Mouse (Mus musculus) stomach, embryonic 14.5 days (tissue): ENCODE measurements around the gene Padi2. TPM values are rescaled to one million over a fixed set of nuclear protein-coding genes. Genes with fewer than 3 reads are reported as not detected.

ENCODE experiments used
- ATAC-seq: fragments of 200-750 bp; cut with Nextera tagmentation; 2 replicates; pipeline ENCODE4 v1.8.0; 2017; ENCODE audit warnings: low read depth, moderate TSS enrichment; ENCODE audit not compliant: insufficient number of reproducible peaks, insufficient read depth, low FRiP score
- H3K27ac ChIP-seq: fragments of 300-500 bp; sonication (generic); 2 replicates; pipeline ENCODE4 v1.5.1; 2014; ENCODE audit warnings: mild to moderate bottlenecking, low read length, moderate library complexity, mixed read lengths
- H3K27me3 ChIP-seq: fragments of 300-500 bp; sonication (generic); 2 replicates; pipeline ENCODE4 v1.6.1; 2014; ENCODE audit warnings: low read length, control low read depth, mixed read lengths; ENCODE audit not compliant: control insufficient read depth, insufficient read depth
- H3K36me3 ChIP-seq: fragments of 300-500 bp; sonication (generic); 2 replicates; pipeline ENCODE4 v1.6.1; 2014; ENCODE audit warnings: mild to moderate bottlenecking, control low read depth, low read length, moderate library complexity, mixed read lengths; ENCODE audit not compliant: control insufficient read depth, insufficient read depth
- H3K4me1 ChIP-seq: fragments of 300-500 bp; sonication (generic); 2 replicates; pipeline ENCODE4 v1.6.1; 2014; ENCODE audit warnings: low read length, control low read depth, mixed read lengths; ENCODE audit not compliant: control insufficient read depth, insufficient read depth
- H3K4me2 ChIP-seq: fragments of 300-500 bp; sonication (generic); replicated peaks from 2 replicates; pipeline ENCODE4 v1.6.1; 2014; ENCODE audit warnings: low read depth, low read length, control low read depth
- H3K4me3 ChIP-seq: fragments of 300-500 bp; sonication (generic); 2 replicates; pipeline ENCODE4 v1.5.1; 2014; ENCODE audit warnings: low read depth, low read length, control low read depth
- H3K9ac ChIP-seq: fragments of 300-500 bp; sonication (generic); replicated peaks from 2 replicates; pipeline ENCODE4 v1.6.1; 2014; ENCODE audit warnings: low read depth, mild to moderate bottlenecking, control low read depth, low read length, moderate library complexity, mixed read lengths
- H3K9me3 ChIP-seq: fragments of 300-500 bp; sonication (generic); 2 replicates; pipeline ENCODE4 v1.6.1; 2016; ENCODE audit warnings: low read depth, low read length, control low read depth; ENCODE audit not compliant: control insufficient read depth
- WGBS: fragments of 180-500 bp; shearing (Covaris S2); extraction: QIAGEN DNeasy Blood & Tissue Kit; methylation state at CpG from one replicate; pipeline ENCODE4 v1.1.7; 2014; 5-methylcytosine and 5-hydroxymethylcytosine counted together
- polyA plus RNA-seq: library from polyadenylated mRNA; unstranded; fragments of >200 nt; fragmentation: Nextera tagmentation; extraction: Ambion mirVana; gene quantifications from 2 replicates; pipeline ENCODE4 v1.2.1, GENCODE M21; 2014

The Padi2 gene
- polyA plus RNA-seq, 1 experiment from 2014 or later, result 1.5 TPM

DNA sequence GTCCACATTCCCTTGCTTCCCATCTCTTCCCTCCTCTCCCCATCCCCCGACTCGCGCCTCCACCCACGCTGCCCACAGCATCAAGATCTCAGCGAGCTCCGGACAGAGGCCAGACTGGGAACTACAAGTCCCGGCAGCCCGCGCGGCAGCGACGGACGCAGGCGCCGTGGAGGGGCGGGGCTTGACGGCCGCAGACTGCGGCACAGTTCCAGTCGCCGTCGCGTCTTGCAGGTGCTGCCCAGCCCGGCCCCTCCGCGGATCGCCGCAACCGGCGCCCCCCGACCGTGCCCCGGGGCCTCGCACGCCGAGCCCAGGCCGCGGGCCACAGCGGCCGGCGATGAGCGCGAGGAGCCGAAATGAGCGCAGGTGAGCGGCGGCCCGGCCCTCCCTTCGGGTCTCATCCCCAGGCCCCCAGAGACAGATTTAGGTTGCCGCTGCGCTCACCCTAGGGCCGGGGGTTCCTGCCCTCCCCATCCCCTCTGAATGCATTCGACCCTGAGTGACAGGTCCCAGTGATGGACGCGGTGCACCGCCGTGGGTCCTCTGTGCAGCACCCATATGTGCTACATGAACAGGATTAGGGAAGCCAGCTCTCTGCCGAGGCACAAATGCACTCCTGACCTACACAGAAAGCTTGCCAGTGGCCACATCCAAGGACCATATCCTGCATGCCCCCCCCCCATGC is 80.7 kb downstream of the Padi2 start, which contains the start of gene Atp13a2:
Gene Atp13a2 (plus strand): TSS at position 163 of the 685 bp plus-strand sequence.
- Histone ChIP-seq H3K4me2 (peak within 1 kb of the TSS; percentile 83), H3K4me3 (peak within 1 kb of the TSS; percentile 89), H3K9me3 (no peaks in the 10 kb centered on the region), H3K9ac (peak within 1 kb of the TSS; percentile 84), H3K27me3 (no peaks in the 10 kb centered on the region), H3K27ac (no peak within 1 kb of the TSS), H3K36me3 (no peaks in the 10 kb centered on the region), H3K4me1 (peaks cover 13% of the 10 kb centered on the region; the same call in 1 of the 2 replicates)
- peak; percentile 85 for ATAC-seq
- WGBS, result under 1% methylated on average over 58 of the region's 58 CpGs

GRCm38 (mm10) chr4:140987476-140987875 is 81.3 kb downstream of the Padi2 start:
- H3K27ac ChIP-seq, result no peak overlapping the region
- no peak for ATAC-seq
- WGBS, result 28% methylated on average over 7 of the region's 7 CpGs

GRCm38 (mm10) chr4:140988706-140989290 is 82.7 kb downstream of the Padi2 start:
- Histone ChIP-seq H3K9me3 (no peaks in the 10 kb centered on the region), H3K4me2 (no peak overlapping the region), H3K4me1 (peaks cover 13% of the 10 kb centered on the region; the same call in 1 of the 2 replicates), H3K27ac (no peak overlapping the region), H3K36me3 (peaks cover 8% of the 10 kb centered on the region), H3K9ac (no peak overlapping the region), H3K27me3 (no peaks in the 10 kb centered on the region), H3K4me3 (no peak overlapping the region)
- ATAC-seq, result no peak
- 65% methylated on average over 7 of the region's 7 CpGs for WGBS

More at GRCm38 (mm10) chr4:140987476-140987875, 81.3 kb downstream of the Padi2 start:
- Histone ChIP-seq H3K4me1 (peaks cover 13% of the 10 kb centered on the region; the same call in 1 of the 2 replicates), H3K36me3 (no peaks in the 10 kb centered on the region), H3K9ac (peak overlapping the region; percentile 84), H3K27me3 (no peaks in the 10 kb centered on the region), H3K4me3 (peak overlapping the region; percentile 89), H3K4me2 (peak overlapping the region; percentile 83), H3K9me3 (no peaks in the 10 kb centered on the region)

GRCm38 (mm10) chr4:140989447-140989846 is 83.3 kb downstream of the Padi2 start:
- WGBS, result 94% methylated on average over 14 of the region's 14 CpGs
- Histone ChIP-seq H3K36me3 (peaks cover 15% of the 10 kb centered on the region), H3K27ac (no peak overlapping the region), H3K4me1 (peaks cover 13% of the 10 kb centered on the region; the same call in 1 of the 2 replicates), H3K9me3 (no peaks in the 10 kb centered on the region), H3K4me3 (no peak overlapping the region), H3K9ac (no peak overlapping the region), H3K4me2 (no peak overlapping the region), H3K27me3 (no peaks in the 10 kb centered on the region)
- ATAC-seq, result no peak

GRCm38 (mm10) chr4:140992215-140992614 is 86.1 kb downstream of the Padi2 start:
- H3K36me3 ChIP-seq, result peaks cover 37% of the 10 kb centered on the region
- no peak for ATAC-seq
- no peak overlapping the region for H3K27ac ChIP-seq
- WGBS, result 89% methylated on average over 20 of the region's 20 CpGs
- H3K4me2 ChIP-seq, result no peak overlapping the region
- H3K9me3 ChIP-seq, result no peaks in the 10 kb centered on the region
- H3K27me3 ChIP-seq, result no peaks in the 10 kb centered on the region
- H3K9ac ChIP-seq, result no peak overlapping the region
- H3K4me3 ChIP-seq, result no peak overlapping the region
- peaks cover 13% of the 10 kb centered on the region; the same call in 1 of the 2 replicates for H3K4me1 ChIP-seq

DNA sequence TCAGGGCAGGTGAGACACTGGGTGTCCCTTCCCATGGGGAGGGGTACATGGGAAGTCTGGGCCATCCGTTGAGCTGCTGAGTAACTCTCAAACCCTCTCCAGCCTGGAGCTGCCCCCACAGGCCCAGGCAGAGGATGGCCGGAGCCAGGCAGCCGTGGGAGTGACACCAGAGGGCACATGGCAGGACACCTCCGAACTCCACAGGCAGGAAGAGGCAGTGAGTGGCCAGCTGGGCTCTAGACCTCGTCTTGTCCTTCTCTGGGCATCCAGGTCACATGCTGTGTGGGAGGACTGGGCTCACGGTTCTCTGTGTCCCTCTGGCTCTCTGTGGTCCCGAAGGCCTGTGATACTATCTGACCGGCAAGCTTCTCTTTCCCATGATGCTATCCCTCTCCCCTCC is 87.7 kb downstream of the Padi2 start:
- WGBS, result 76% methylated on average over 8 of the region's 8 CpGs
- H3K36me3 ChIP-seq, result peaks cover 46% of the 10 kb centered on the region
- no peak for ATAC-seq
- no peaks in the 10 kb centered on the region for H3K4me1 ChIP-seq
- no peak overlapping the region for H3K4me2 ChIP-seq
- no peak overlapping the region for H3K9ac ChIP-seq
- no peak overlapping the region for H3K27ac ChIP-seq
- no peaks in the 10 kb centered on the region for H3K27me3 ChIP-seq
- no peaks in the 10 kb centered on the region for H3K9me3 ChIP-seq
- H3K4me3 ChIP-seq, result no peak overlapping the region

GRCm38 (mm10) chr4:140995811-140996210 is 89.7 kb downstream of the Padi2 start:
- no peak overlapping the region for H3K9ac ChIP-seq
- no peaks in the 10 kb centered on the region for H3K27me3 ChIP-seq
- WGBS, result 95% methylated on average over 8 of the region's 8 CpGs
- H3K9me3 ChIP-seq, result no peaks in the 10 kb centered on the region
- no peaks in the 10 kb centered on the region for H3K4me1 ChIP-seq
- H3K36me3 ChIP-seq, result peaks cover 56% of the 10 kb centered on the region
- H3K4me3 ChIP-seq, result no peak overlapping the region
- ATAC-seq, result no peak
- H3K27ac ChIP-seq, result no peak overlapping the region
- H3K4me2 ChIP-seq, result no peak overlapping the region

DNA sequence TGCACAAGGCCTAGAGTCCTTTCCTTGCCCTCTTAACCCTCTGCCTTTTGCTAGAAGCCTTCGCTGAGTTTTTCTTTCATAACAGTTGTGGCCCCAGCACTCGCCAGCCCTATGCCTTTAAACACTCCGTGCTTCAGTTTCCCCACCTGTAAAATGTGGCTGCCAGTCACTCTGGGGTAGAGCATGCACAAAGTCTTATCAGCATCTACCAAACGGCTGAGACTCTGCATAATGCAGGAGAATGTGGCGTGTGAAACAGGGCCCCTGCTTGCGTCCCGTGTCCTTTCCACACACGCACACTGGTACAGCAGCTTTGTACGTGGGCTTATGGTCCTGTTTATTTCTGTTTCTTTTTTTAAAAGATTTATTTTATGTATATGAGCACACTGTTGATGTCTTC is 90.7 kb downstream of the Padi2 start:
- no peak for ATAC-seq
- Histone ChIP-seq H3K9me3 (no peaks in the 10 kb centered on the region), H3K4me1 (no peaks in the 10 kb centered on the region), H3K4me3 (no peak overlapping the region), H3K4me2 (no peak overlapping the region), H3K36me3 (peaks cover 66% of the 10 kb centered on the region), H3K27ac (no peak overlapping the region), H3K9ac (no peak overlapping the region), H3K27me3 (no peaks in the 10 kb centered on the region)
- 91% methylated on average over 9 of the region's 9 CpGs for WGBS
